Mouse (Mus musculus) hindbrain, postnatal 0 days (tissue): Measurements from ENCODE around the gene Rhd. TPM values are rescaled to one million over a fixed set of nuclear protein-coding genes. Genes with fewer than 3 reads are reported as not detected.
"Not testable (repeated sequence)": the region's sequence is repeated elsewhere in the genome, so short reads cannot be mapped to it uniquely, and the experiment has no call there.

ENCODE experiments used
- ATAC-seq: fragments of 200-750 bp; cut with Nextera tagmentation; 2 replicates; pipeline ENCODE4 v1.8.0; 2017; ENCODE audit warnings: mild to moderate bottlenecking, moderate TSS enrichment, moderate library complexity
- DNase-seq: peaks from one replicate; pipeline ENCODE4 v3.0.0-alpha.2; 2015; ENCODE audit warnings: low spot score
- H3K27ac ChIP-seq: fragments of 300-500 bp; sonication (generic); 2 replicates; pipeline ENCODE4 v1.5.1; 2014; ENCODE audit warnings: mild to moderate bottlenecking
- H3K27me3 ChIP-seq: fragments of 300-500 bp; sonication (generic); 2 replicates; pipeline ENCODE4 v1.6.1; 2014; ENCODE audit warnings: low read length, mixed read lengths; ENCODE audit not compliant: insufficient read depth
- H3K36me3 ChIP-seq: fragments of 300-500 bp; sonication (generic); 2 replicates; pipeline ENCODE4 v1.6.1; 2014; ENCODE audit warnings: low read length, mixed read lengths; ENCODE audit not compliant: insufficient read depth
- H3K4me1 ChIP-seq: fragments of 300-500 bp; sonication (generic); 2 replicates; pipeline ENCODE4 v1.6.1; 2014; ENCODE audit warnings: antibody characterized with exemption, low read length, mixed read lengths; ENCODE audit not compliant: insufficient read depth
- H3K4me2 ChIP-seq: fragments of 300-500 bp; sonication (generic); 2 replicates; pipeline ENCODE4 v1.6.1; 2014; ENCODE audit warnings: low read depth, mild to moderate bottlenecking, low read length, moderate library complexity, mixed read lengths
- H3K4me3 ChIP-seq: fragments of 300-500 bp; sonication (generic); 2 replicates; pipeline ENCODE4 v1.5.1; 2014; ENCODE audit warnings: low read length
- H3K9ac ChIP-seq: fragments of 300-500 bp; sonication (generic); replicated peaks from 2 replicates; pipeline ENCODE4 v1.6.1; 2014; ENCODE audit warnings: mild to moderate bottlenecking, low read length, moderate library complexity, mixed read lengths
- H3K9me3 ChIP-seq: fragments of 300-500 bp; sonication (generic); 2 replicates; pipeline ENCODE4 v1.6.1; 2016; ENCODE audit warnings: low read length, mixed read lengths
- CTCF ChIP-seq: IDR thresholded peaks from 2 replicates; pipeline ENCODE4 v1.5.1; 2016; ENCODE audit warnings: antibody characterized with exemption, control low read depth, low read depth
- WGBS: fragments of 180-500 bp; shearing (Covaris S2); extraction: QIAGEN DNeasy Blood & Tissue Kit; methylation state at CpG from one replicate; pipeline ENCODE4 v1.1.7; 2014; 5-methylcytosine and 5-hydroxymethylcytosine counted together
- polyA plus RNA-seq: library from polyadenylated mRNA; unstranded; fragments of >200 nt; fragmentation: Nextera tagmentation; extraction: Ambion mirVana; gene quantifications from 2 replicates; pipeline ENCODE4 v1.2.1, GENCODE M21; 2015
- total RNA-seq: library from RNA; depleted of rRNA; stranded (reverse); fragments of >200 nt; gene quantifications from 2 replicates; pipeline ENCODE4 v1.2.3, GENCODE M21; 2014

The Rhd gene
- total and polyA plus RNA-seq, 2 experiments from 2014 or later = 1.1 to 2.1 TPM

DNA sequence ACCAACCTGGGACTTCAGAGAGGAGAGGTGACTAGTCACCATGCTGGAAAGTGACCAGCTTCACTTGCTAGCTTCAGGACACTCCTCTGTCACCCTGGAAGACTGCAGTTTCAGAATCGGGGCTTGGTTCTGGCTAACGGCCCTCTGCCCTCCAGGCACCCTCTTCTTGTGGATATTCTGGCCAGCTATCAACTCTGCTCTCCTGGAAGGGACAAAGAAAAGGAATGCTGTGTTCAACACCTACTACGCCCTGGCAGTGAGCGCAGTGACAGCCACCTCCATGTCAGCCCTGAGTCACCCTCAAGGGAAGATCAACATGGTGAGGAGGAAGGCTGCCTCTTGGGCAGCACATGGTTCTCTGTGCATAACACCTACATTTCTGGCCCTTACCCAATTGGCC is 20.0 kb downstream of the Rhd start:
- H3K4me3 ChIP-seq = no peak overlapping the region
- no peak overlapping the region for H3K9ac ChIP-seq
- no peaks in the 10 kb centered on the region for H3K27me3 ChIP-seq
- H3K4me1 ChIP-seq = peaks cover 5% of the 10 kb centered on the region; the same call in 1 of the 2 replicates
- TF ChIP-seq CTCF = no peak
- no peak for ATAC-seq
- no peak for DNase-seq
- 85% methylated on average over 4 of the region's 4 CpGs for WGBS
- no peaks in the 10 kb centered on the region for H3K9me3 ChIP-seq
- no peak overlapping the region for H3K27ac ChIP-seq
- no peaks in the 10 kb centered on the region for H3K36me3 ChIP-seq
- no peak overlapping the region for H3K4me2 ChIP-seq

GRCm38 (mm10) chr4:134892096-134892495 is 27.8 kb downstream of the Rhd start:
- H3K4me3 ChIP-seq = no peak overlapping the region
- H3K27ac ChIP-seq = no peak overlapping the region
- ATAC-seq (no peak), DNase-seq (peak; percentile 9)
- no peak overlapping the region for H3K9ac ChIP-seq
- H3K4me1 ChIP-seq = no peaks in the 10 kb centered on the region
- no peaks in the 10 kb centered on the region for H3K27me3 ChIP-seq
- H3K4me2 ChIP-seq = no peak overlapping the region
- peak; percentile 27; the same call in 1 of the 2 replicates for TF ChIP-seq CTCF
- no peaks in the 10 kb centered on the region for H3K9me3 ChIP-seq
- H3K36me3 ChIP-seq = peaks cover 13% of the 10 kb centered on the region
- 67% methylated on average over 6 of the region's 6 CpGs for WGBS

DNA sequence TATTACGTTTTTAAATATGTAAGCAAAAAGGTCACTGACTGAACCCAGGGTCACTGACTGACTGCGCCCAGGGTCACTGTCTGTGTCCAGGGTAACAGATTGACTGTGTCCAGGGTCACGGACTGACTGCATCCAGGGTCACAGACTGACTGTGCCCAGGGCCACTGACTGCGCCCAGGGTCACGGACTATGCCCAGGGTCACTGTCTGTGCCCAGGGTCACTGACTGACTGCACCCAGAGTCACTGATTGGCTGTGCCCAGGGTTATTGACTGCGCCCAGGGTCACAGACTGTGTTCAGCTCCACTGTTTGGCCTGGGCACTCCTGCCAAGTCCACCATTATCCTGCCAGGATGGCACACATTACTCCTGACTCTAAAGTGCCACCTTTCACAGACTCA is 32.9 kb downstream of the Rhd start:
- no peak for TF ChIP-seq CTCF
- WGBS = 82% methylated on average over 6 of the region's 6 CpGs
- H3K9ac ChIP-seq = no peak overlapping the region
- no peak overlapping the region for H3K4me2 ChIP-seq
- no peaks in the 10 kb centered on the region for H3K27me3 ChIP-seq
- peaks cover 50% of the 10 kb centered on the region for H3K36me3 ChIP-seq
- no peak overlapping the region for H3K4me3 ChIP-seq
- no peak for DNase-seq
- no peaks in the 10 kb centered on the region for H3K4me1 ChIP-seq
- no peaks in the 10 kb centered on the region for H3K9me3 ChIP-seq
- no peak for ATAC-seq
- H3K27ac ChIP-seq = no peak overlapping the region

DNA sequence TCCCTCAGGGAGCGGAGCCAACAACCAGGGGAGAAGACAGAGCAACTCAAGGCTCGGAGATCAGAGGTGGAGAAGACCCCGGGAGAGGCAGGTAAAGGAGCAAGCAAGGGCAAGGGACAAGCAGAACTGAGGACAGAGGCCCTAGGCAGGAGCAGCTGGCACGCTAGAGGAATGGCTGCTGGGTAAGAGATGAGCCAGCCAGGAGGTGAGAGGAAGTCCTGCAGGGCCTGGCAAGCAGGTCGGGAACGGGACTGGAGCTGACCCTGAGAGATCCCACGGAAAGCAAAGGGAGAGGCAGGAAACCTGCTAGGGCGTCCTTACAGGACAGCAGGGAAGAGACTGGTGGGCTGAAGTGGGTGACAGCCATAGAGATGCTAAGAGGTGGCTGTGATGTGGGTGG is 36.8 kb downstream of the Rhd start:
- Histone ChIP-seq H3K27ac (no peak overlapping the region), H3K36me3 (peaks cover 81% of the 10 kb centered on the region), H3K4me1 (no peaks in the 10 kb centered on the region), H3K4me3 (no peak overlapping the region), H3K9me3 (no peaks in the 10 kb centered on the region), H3K27me3 (no peaks in the 10 kb centered on the region), H3K4me2 (no peak overlapping the region), H3K9ac (no peak overlapping the region)
- no peak for ATAC-seq
- TF ChIP-seq CTCF = no peak
- DNase-seq = no peak
- 95% methylated on average over 8 of the region's 8 CpGs for WGBS

DNA sequence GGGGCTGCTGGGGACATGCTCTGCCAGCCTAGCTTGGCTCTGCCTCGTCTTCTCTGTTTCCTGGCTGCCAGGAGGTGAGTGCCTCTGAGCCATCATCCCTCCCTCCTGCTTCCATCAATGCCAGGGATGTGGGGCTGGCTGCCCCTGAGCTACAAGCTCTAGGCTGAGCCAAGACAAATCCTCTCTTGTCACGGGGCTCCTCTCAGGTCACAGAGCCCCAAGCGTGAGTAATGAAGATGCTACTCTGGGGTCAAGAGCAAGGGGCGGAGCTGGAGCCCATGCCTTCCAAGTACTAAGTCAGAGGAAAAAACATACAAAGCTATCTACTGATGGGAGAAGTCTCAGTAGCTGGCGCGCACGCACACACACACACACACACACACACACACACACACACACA is 38.7 kb downstream of the Rhd start:
- TF ChIP-seq CTCF = no peak
- DNase-seq (no peak), ATAC-seq (no peak)
- no peaks in the 10 kb centered on the region for H3K27me3 ChIP-seq
- H3K9me3 ChIP-seq = no peaks in the 10 kb centered on the region
- no peak overlapping the region for H3K4me2 ChIP-seq
- H3K4me1 ChIP-seq = no peaks in the 10 kb centered on the region
- no peak overlapping the region for H3K27ac ChIP-seq
- no peak overlapping the region for H3K4me3 ChIP-seq
- peaks cover 80% of the 10 kb centered on the region for H3K36me3 ChIP-seq
- 66% methylated on average over 7 of the region's 7 CpGs for WGBS
- H3K9ac ChIP-seq = no peak overlapping the region

DNA sequence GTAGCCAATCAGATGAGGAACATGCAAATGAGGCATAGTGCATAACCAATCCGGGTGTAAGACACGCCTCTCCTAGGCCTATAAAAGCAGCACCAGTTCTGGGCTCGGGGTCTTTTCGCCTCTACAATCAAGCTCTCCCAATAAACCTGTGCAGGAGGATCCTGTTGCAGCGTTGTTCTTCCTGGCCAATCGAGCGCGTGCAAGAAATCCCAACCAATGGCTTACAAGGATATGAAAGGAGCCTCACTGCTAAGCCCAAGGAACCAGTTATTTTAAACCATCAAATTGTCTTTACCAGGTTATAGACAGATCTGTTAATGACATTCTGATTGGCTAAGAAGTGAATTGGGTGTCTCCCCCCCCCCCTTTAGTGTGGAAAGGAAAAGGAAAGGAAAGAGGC is 47.1 kb downstream of the Rhd start:
- not testable (repeated sequence) for H3K9ac ChIP-seq, H3K4me1 ChIP-seq, DNase-seq, ATAC-seq, H3K27me3 ChIP-seq, H3K4me2 ChIP-seq, H3K9me3 ChIP-seq, H3K4me3 ChIP-seq, H3K27ac ChIP-seq
- peaks cover 28% of the 10 kb centered on the region for H3K36me3 ChIP-seq
- 95% methylated on average over 6 of the region's 8 CpGs for WGBS

DNA sequence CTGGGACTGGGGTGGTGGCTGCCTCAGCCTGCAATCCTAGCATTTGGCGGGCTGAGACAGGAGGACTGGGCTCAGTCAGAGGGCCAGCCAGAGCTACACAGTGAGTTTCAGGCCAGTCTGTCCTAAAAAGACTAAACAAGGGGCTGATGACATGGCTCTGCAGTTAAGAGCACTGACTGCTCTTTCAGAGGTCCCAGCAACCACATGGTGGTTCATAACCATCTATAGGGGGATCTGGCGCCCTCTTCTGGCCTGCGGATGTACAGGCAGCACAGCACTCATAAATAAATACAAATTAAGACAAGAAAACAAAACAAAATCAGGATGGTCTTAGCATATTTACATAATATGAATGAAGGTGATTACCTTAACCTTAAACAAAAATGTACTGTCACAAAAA is 49.1 kb downstream of the Rhd start:
- H3K9ac ChIP-seq = no peak overlapping the region
- no peaks in the 10 kb centered on the region for H3K27me3 ChIP-seq
- peak overlapping the region; percentile 71 for H3K4me2 ChIP-seq
- no peaks in the 10 kb centered on the region for H3K9me3 ChIP-seq
- H3K4me3 ChIP-seq = peak overlapping the region; percentile 90
- peak; percentile 84 for TF ChIP-seq CTCF
- H3K36me3 ChIP-seq = peaks cover 12% of the 10 kb centered on the region
- DNase-seq (peak; percentile 82), ATAC-seq (0 out of 2 replicates have a peak, but pooled peaks have one; percentile 18)
- no peak overlapping the region for H3K27ac ChIP-seq
- 29% methylated on average over 3 of the region's 3 CpGs for WGBS
- H3K4me1 ChIP-seq = 0 out of 2 replicates have a peak, but pooled peaks cover 5% of the 10 kb centered on the region
